Mouse (Mus musculus) left cerebral cortex, adult 11 months (tissue): ENCODE measurements around the gene Gmpr.
"Not testable (repeated sequence)": the region's sequence is repeated elsewhere in the genome, so short reads cannot be mapped to it uniquely, and the experiment has no call there.

Source experiments
- DNase-seq: peaks from one replicate; pipeline ENCODE4 v3.0.0; 2022; ENCODE audit warnings: low spot score

The Gmpr gene

DNA sequence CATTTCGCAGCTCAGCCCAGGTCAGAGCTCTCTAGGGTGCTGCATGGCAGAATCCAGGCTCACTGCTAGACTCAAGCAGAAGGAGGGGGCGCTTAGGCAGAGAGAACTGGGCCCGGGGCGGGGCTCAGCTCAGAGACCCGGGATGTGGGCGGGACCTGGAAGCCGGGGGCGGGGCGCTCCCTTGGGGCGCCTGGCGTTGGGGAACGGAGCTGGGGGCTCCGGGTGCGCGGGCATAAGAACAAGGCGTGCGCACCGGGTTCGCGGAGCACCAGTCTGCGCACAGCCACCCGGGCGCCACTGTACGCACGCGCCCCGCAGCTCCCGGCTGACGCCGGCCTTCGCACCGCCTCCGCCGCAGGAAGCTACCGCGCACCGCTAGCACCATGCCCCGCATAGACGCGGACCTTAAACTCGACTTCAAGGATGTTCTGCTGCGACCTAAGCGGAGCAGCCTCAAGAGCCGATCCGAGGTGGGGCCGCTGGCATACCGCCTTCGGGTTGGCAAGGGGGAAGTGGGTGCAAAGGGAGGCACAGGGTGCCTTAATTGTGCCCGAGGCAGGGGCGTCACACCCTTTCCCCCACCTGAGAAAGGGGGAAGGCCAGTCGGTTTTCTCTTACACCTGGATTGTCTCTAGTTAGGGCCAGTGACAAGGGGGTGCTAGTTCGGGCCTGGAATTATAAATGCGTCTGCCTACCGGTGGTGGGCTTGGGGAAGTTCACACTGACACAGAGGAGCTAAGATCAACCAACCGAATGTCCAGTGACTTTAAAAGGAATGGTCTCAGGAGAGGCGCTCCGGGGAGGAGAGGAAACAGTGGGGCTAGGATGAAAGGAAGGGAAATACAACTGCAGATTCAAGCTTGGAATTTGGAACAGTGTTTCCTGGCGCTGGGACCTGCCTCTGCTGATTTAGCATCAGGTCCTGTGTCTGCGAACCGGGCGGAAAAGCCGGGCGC lies at the start of gene Gmpr:
Gene Gmpr (plus strand): TSS at position 171 of the 956 bp plus-strand sequence.
- DNase-seq, result peak; percentile 73

DNA sequence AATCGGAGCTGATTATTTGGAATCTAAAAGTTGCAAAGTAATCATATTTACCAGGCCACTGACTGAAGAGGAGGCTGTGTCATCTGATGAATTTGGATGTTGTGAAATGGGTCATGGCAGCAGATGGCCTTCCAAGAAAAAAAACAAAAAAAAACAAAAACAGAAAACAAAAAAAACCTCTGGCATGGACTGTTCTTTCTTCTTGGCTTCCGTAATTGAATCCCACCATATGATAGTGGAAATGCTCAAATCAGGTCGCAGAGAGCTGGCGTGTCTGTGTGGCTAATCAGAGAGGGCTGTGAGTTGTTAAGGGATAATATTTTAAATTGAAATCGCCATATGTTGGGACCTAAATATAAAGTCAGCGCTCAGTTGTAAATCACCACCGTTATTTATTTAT lies 49.8 kb upstream of the Gmpr start:
- DNase-seq, result no peak

DNA sequence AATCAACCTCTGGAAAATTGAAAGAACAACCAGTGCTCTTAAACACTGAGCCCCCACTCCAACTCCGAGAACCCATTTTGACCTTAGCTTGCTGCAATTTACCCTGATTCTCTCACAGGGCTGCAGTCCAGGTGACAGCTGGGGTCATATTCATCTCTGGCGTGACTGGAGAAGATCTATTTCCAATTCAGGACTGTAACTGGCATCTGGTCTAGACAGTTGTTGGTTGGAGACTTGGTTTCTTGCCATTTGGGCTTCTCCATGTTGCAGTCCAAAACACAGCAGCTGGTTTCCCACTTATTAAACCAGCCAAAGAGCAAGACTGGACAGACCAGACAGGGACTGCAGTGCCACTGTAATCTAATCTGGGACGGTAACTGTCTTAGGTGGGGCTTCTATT lies 47.1 kb upstream of the Gmpr start:
- DNase-seq, result no peak

DNA sequence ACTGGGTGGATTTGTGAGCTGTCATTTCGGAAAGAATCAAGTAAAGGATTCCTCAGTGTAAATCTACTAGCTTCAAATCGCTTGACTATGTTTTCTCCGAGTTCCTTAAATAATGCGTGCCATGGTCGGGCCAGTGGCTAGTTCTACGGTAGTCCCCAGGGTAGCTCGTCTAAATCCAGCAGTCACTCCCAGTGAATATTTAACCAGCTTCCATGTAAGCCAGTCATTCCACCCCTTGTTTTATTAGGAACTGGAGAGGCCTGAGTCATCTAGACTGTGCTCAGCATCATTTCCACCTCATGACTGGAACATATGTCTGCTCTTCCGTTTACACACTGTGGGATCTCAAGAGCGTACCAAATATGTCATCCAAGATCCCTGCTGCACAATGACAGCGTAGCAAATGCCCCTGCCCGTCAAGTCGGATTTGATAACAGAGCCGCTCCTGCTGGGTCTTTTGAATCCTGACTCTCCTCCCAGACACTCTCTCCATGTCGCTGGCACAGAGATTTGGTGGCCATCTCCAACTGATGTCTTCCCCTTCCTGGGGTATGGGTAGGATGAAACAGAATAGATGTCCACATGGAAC lies 45.8 kb upstream of the Gmpr start:
- DNase-seq, result no peak

DNA sequence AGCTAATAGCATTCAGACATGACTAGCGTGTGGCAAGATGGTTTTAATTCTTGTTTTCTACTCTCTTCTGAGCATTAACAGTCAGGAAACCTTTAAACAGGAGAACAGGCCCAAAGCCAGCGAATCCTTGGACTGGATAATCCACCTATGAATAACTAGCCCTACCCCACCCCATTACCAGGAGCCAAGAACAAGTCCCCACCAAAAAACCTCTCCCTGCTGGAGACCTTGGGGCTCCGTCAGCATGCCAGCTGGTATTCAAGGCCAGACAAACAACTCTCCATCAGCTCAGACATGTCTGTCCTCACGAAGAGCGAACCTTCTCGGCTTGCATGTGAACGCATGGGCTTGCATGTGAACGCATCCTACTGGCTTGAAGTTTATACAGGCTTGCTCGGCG lies 41.6 kb upstream of the Gmpr start:
- DNase-seq, result no peak

DNA sequence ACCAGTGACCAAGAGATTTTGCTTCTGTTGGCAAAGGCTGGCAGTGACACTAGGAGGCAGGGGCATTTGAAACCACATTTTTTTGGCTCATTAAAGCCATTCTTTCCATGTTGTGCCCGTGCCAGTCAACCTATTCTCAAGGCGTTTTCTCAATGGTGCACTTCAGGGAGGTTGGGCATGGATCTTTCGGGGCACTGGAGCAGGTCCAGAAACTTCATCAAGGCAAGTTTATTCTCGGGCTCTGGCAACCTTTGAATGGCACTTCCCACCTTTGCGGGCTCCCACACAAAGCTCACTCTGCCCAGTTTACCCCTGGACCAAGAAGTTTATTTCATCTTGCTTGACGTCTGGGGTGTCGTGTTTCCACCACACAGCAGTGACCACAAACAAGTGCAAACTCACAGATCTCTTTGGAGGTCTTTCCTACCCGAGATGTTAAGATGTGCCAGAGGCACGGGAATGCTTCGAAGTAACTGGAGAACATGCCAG lies 41.2 kb upstream of the Gmpr start:
- DNase-seq, result no peak

DNA sequence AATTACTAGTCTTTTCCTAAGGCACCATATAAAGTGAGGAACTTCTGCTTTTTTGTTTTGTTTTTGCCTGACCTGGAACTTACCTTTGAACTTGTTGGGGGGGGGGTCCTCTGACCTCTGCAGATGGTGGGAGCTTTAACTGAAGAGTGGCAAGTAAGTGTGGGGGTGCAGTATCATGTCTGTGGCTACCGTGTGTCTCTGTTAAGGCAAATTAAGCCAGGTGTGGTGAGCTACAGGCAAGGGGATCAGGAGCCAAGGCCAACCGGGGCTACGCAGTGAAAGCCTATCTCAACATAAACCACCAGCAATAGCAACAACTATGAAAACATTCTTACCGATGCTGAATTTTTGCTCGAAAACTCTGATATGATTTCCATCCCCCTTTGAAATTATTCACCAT lies 38.5 kb upstream of the Gmpr start:
- no peak for DNase-seq

DNA sequence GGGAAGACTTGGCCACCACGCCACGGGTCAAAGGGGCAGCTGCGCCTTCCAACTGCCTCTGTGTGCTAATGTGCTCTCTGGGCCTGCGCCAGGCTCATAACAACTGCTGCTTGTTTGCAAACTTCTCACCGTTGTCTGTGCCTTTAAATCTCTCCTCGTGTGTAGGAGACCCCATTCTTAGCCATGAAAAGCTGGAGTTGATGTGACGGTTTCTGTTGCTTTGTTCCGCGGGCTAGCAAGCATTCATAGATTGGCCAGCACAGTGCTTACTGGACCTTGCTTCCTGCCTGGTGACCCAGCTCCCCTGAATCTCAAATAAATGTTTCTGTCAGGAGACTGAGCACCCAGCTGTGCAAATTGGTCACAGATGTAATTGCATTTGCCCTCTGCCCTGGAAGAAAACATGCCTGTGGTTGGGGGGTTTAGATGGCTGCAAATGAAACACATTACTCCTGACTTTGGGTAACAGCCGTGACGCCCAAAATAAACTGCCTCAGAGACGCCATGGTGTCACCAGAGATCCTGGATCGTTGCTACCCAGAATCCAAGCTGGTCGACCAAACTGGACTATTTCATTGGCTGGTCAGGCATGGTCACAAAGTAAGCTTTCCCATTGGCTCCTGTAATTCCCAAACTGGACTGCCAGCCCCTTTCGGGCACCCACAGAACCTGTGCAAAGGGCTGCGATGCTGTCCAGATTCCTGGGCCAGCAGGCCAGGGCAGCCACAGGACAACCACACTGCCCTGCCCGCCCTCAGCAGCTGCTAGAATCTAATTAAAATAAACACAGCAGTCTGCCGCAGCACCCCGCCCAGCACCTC lies 37.6 kb upstream of the Gmpr start:
- no peak for DNase-seq

DNA sequence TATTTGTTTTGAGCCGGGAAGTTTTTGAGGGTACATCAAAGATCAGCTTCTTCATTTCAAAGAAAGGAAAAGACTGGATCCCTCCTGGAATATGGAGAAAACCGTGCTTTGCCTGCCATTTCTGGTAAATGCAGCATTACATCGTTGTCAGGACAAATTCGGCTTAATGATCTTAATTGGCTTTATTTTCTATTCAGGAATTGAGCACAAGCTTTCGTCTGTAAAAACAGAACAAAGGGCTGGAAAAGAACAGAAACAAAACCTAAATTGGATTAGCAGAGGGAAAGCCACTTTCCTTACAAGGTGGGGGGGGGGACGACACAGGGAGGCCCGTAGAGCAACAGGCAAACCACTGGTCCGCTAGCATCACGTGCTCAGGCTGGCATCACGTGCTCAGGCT lies 33.9 kb upstream of the Gmpr start:
- no peak for DNase-seq

DNA sequence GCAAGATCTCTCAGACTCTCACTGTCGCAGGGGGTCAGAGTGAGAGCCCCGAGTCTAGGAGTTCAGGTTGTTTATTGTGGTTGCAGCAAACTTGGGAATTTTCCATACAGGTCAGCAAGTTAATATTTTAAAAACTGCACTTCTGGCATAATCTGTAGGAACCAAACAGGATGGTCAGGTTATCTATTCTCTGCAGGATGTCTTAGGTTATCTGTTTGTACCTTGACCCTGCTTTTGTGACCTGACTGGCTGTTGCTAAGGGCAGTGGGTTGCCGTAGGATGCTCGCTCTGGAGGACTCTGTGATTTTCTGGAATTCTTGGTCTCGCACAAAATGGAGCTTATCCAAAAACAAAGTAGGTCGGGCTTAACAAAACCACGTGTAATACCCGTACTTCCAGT lies 31.9 kb upstream of the Gmpr start:
- no peak for DNase-seq

DNA sequence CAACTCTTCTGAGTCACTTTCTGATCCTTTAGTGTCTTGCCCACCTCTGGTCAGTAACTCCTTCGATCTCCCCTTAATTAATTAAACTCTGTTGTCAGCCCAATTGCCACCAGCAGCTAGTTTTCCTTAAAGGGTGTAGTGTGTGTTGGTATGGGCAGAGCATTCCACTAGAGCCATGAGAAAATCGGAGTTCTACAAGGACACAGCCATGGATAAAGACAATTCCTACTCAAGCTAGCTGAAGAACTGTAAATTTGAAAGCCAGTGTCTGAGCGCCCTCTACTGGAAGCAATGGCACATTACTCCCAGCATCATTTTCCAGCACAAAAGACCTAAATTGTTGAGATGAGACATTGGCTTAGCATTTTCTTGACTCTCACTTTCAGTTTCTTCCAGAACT lies 30.1 kb upstream of the Gmpr start:
- DNase-seq, result peak; percentile 69

DNA sequence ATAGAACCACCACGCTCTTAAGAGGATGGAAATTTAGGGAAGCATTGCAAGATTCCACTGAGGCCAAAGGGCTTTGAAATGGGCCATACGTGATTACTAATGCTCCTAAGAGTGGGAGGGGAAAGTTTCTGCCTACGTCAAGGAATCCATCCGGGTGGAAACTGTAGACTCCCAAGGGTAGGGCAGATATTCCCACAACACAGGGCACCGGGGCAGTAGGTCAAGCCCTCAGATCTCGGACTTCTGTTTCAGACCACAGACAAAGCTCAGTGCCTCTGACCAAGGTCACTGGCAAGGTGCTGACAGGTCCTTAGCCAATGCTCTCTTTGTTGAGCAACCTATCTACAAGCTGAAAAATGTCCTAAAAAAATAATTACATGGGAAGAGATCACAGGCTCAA lies 27.3 kb upstream of the Gmpr start:
- DNase-seq, result no peak

DNA sequence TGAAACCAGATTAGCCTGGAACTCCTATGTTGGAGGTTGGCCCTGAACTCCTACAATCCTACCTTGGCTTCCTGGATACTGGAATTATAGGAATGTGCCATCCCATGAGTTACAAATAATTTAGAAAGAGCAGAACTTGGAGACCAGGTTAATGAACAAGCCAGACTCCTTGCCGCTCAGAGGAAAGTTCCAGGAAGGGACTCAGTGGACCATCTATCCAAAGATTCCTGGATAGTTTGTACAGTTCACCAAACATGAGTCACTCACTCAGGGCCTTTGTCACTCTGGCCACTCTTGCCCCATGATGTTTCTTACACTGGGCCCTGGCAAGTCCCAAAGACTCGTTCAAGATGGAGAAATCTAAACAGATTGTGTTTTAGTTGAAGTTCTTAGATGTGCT lies 24.0 kb upstream of the Gmpr start:
- no peak for DNase-seq

DNA sequence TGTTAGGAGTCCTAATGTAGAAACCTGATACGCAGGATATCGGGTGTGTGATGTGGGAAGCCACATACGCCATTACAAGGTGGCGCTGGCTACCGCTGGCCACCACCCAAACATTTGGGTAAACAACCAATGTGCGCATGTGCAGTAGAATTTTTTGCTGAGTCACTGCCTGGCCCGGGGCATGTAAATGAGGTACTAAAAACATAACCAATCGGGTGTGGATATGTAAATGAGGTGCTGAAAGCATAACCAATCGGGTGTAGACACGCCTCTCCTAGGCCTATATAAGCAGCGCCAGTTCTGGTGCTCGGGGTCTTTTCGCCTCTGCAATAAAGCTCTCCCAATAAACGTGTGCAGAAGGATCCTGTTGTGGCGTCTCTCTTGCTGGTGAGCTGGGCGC lies 23.3 kb upstream of the Gmpr start:
- DNase-seq, result not testable (repeated sequence)

DNA sequence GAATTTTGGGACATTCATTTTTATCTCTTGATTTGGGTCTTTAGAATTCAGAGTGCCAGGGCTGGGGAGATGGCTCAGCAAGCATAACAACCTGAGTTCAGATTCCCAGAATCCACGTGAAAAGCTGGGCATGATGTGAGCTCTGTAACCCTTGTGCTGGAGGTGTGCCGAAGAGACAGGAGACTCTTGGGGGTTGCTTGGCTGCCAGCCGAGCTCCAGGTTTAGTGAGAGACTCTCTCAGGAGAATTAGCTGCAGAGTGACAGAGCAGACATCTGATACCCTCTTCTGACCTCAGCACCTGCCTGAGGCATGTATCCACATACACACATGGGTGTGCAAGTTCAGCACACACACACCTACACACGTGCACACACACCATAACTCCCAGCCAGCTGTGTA lies 21.6 kb upstream of the Gmpr start:
- DNase-seq, result no peak

DNA sequence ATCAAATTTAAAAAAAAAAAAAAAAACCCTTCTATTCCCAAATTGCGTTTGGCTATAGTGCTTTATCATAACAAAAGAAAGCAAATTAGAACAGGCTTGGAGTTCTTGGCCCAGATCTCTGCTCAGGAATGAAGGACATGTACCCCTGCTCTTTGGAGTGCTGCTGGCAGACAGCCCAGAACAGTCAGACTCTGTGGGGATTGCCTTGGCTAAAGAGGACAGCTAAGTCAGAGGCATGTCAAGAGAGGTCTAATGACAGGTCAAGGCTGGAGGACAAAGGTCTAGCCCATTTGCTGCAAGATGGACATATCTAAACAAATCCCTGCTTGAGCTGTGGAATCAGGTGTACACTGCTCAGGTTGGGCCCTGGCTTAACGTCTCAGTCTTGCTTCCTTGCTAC lies 20.6 kb upstream of the Gmpr start:
- DNase-seq, result no peak

DNA sequence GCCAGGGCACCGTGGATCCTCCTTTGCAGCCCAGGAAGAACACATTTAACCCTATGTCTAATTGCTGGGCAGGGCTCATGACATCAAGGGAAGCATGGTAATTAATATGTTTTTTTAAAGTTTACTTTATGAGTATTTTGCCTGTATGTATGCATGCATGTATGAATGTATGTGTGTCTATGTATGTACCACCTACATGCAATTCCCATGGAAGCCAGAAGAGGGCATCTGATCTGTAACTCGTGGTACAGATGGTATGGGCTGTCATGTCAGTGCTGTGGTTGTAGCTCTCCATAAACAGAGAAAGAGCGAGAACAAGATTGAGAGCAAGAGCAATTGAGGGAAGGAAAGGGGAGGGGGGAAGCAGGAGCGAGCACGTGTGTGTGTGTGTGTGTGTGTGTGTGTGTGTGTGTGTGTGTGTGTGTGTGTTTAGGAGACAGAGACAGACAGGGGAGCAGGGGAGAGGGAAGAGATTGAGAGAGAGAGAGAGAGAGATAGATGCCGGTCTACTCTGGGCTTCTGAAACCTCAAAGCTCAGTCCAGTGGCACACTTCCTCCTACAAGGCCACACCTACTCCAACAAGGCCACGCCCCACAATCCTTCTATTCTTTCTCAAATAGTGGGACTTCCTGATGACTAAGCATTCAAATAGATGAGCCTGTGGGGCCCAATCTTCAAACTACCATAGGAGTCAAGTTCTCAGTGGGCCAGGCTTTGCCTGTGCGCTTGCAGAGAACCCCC lies 15.1 kb upstream of the Gmpr start:
- DNase-seq, result no peak

DNA sequence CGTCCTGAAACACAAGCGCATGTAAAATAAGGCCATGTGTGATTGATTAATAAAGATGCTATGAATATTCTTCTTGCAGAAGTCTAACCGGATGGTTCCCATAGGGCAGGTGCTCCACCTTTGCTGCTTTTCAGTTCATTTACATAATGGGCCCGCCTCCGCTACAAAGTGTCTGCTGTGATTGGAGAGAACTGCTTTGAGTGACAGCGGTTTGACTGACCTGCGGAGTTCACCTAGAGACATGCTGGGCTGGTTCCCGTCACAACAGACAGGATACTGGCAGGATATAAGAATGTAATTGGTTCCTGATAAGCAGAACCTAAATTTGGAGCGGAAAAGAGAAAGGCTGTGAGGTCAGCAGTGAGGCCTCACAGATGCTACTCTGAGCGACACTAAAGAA lies 13.4 kb upstream of the Gmpr start:
- no peak for DNase-seq

DNA sequence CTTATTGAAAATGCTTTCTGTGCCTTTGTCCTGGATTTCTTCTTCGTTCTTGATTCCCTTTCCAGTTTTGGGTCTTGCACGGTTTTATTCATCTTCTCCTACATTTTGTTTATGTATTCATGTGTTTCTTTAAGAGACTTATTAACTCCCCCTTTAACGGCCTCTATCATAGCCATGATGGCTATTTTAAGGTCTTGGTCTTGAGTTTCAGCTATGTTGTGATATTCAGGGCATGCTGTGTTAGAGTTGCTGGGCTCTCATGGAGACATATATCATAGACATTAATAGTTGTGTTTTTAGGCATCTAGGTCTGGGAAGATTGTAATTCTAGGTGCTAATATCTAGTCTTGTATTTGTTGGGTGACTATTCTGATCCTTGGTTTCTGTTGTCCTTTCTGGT lies 8.6 kb upstream of the Gmpr start:
- no peak for DNase-seq

DNA sequence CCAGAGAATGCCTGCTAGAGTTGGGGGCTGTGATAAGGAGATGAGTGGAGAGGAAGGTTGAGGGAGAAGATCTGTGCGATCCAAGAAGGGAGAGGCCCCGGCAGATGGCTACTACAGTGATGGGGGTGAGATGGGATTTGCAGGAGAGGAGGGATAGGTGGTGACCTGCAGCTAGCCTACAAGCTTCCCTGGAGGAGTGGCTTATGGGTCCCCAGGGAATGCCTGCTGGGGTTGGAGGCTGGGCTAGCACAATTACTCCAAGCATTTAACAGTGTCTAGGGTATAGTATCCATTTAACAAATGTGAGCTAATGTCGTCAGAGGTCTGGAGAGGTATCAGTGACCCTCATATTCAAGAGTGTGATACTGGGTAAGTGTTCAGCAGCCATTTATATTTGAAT lies 7.9 kb upstream of the Gmpr start:
- no peak for DNase-seq

DNA sequence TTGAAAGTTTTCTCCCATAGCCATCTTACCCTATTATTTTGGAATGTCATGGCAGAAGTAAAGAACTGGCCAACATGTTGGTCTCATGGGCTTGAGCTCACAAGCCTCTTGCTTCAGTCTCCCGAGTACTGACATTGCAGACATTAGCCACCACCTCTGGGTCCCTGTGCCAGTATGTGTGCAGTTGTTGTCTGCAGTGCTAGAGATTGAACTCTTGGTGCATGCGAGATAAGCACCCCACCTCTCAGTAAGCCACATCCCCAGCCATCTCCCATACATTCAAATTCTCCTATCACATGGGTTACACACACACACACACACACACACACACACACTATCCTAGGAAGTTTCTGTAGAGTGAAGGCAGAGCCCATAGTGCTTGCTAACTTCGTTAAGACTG lies 7.3 kb upstream of the Gmpr start:
- DNase-seq, result no peak

DNA sequence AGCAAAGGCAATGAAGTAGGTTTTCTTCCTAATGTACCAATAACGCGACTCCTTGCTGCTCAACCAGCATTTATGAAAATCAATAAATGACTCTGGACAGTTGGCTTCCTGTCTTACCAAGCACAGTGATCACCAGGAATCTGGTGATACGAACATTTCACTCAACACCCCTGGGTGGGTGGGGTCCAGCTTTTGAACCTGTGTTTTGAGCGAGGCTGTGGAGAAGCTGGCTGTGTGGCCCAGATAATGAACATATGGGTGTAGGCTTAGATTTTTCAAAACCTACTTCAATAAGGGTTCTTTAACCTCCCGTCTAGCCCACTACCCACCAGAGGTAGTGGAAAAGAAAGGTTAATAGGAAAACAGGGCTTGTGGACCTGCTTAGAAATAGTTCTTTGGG lies 4.5 kb upstream of the Gmpr start:
- DNase-seq, result no peak
